Mouse (Mus musculus) spleen, adult 12 weeks (tissue): ENCODE results near the gene Tmbim4.
A peak's percentile ranks its signal among the peaks of the same experiment; 100 is the strongest.

Source experiments
- DNase-seq: peaks from one replicate; pipeline ENCODE4 v3.0.0; 2022; ENCODE audit warnings: low spot score

Tmbim4 gene

GRCm38 (mm10) chr10:120201131-120201921 is at the start of gene Tmbim4:
TSS of gene Tmbim4 (plus strand) at chr10:120201590.
- DNase-seq, result peak; percentile 62

- no peak for DNase-seq
Observed at GRCm38 (mm10) chr10:120151672-120152071, 49.7 kb upstream of the Tmbim4 start.

- DNase-seq, result no peak
Observed at GRCm38 (mm10) chr10:120153911-120154310, 47.5 kb upstream of the Tmbim4 start.

- no peak for DNase-seq
Observed at GRCm38 (mm10) chr10:120160533-120160932, 40.9 kb upstream of the Tmbim4 start.

GRCm38 (mm10) chr10:120162840-120163239 is 38.5 kb upstream of the Tmbim4 start:
- no peak for DNase-seq

GRCm38 (mm10) chr10:120163490-120163889 is 37.9 kb upstream of the Tmbim4 start:
- no peak for DNase-seq

GRCm38 (mm10) chr10:120164931-120165792 is 36.2 kb upstream of the Tmbim4 start:
- DNase-seq, result no peak

- DNase-seq, result no peak
Observed at GRCm38 (mm10) chr10:120165793-120166503, 35.4 kb upstream of the Tmbim4 start.

GRCm38 (mm10) chr10:120168070-120168469 is 33.3 kb upstream of the Tmbim4 start:
- no peak for DNase-seq

- no peak for DNase-seq
Observed at GRCm38 (mm10) chr10:120169064-120169463, 32.3 kb upstream of the Tmbim4 start.

- no peak for DNase-seq
Observed at GRCm38 (mm10) chr10:120169841-120170240, 31.5 kb upstream of the Tmbim4 start.

GRCm38 (mm10) chr10:120170277-120170676 is 31.1 kb upstream of the Tmbim4 start:
- DNase-seq, result no peak

- no peak for DNase-seq
Observed at GRCm38 (mm10) chr10:120171340-120171739, 30.1 kb upstream of the Tmbim4 start.

- DNase-seq, result no peak
Observed at GRCm38 (mm10) chr10:120174192-120174705, 27.1 kb upstream of the Tmbim4 start.

- no peak for DNase-seq
Observed at GRCm38 (mm10) chr10:120182887-120183286, 18.5 kb upstream of the Tmbim4 start.

GRCm38 (mm10) chr10:120183342-120183741 is 18.0 kb upstream of the Tmbim4 start:
- no peak for DNase-seq

GRCm38 (mm10) chr10:120188513-120188912 is 12.9 kb upstream of the Tmbim4 start:
- DNase-seq, result no peak

GRCm38 (mm10) chr10:120189276-120189675 is 12.1 kb upstream of the Tmbim4 start:
- DNase-seq, result no peak

- DNase-seq, result no peak
Observed at GRCm38 (mm10) chr10:120189782-120190181, 11.6 kb upstream of the Tmbim4 start.

GRCm38 (mm10) chr10:120191165-120191564 is 10.2 kb upstream of the Tmbim4 start:
- no peak for DNase-seq

- no peak for DNase-seq
Observed at GRCm38 (mm10) chr10:120192278-120192677, 9.1 kb upstream of the Tmbim4 start.

GRCm38 (mm10) chr10:120193255-120193654 is 8.1 kb upstream of the Tmbim4 start:
- DNase-seq, result peak; percentile 33
